Mouse (Mus musculus) gastrocnemius, adult 2 months (tissue): ENCODE results near the gene Nedd4. TPM values are rescaled to one million over a fixed set of nuclear protein-coding genes. Genes with fewer than 3 reads are reported as not detected.
A peak's percentile ranks its signal among the peaks of the same experiment; 100 is the strongest.

Experiments
- DNase-seq: peaks from one replicate; pipeline ENCODE4 v3.0.0; 2022
- H3K27ac ChIP-seq: fragments of 200-600 bp; 2 replicates; pipeline ENCODE4 v1.8.1; 2022; ENCODE audit warnings: mild to moderate bottlenecking
- H3K4me3 ChIP-seq: fragments of 200-600 bp; 2 replicates; pipeline ENCODE4 v1.8.1; 2022; ENCODE audit warnings: mild to moderate bottlenecking, moderate library complexity
- CTCF ChIP-seq: fragments of 200-600 bp; IDR thresholded peaks from 2 replicates; pipeline ENCODE4 v1.8.1; 2022; ENCODE audit warnings: antibody characterized with exemption, mild to moderate bottlenecking, moderate library complexity
- intact Hi-C: fragments of 180-260 bp; cut with DNase I; formaldehyde crosslinking; loops from one replicate; pipeline ENCODE4 v1.15.1; 2025
- long read RNA-seq, 2 experiments: library from polyadenylated mRNA; stranded (forward); transcript quantifications; one replicate each; pipeline ENCODE4 v2.0.0; 2021
- total RNA-seq, 2 experiments: library from RNA; stranded (reverse); gene quantifications; 2 replicates each; pipeline ENCODE4 v1.2.3; 2021

The Nedd4 gene
- total RNA-seq, result 100 to 1,000 TPM; 273 to 325 TPM
- long read RNA-seq, experiment 1, full-length matches to known transcripts, result 260 of 337 reads
- long read RNA-seq, experiment 1, partial matches to known transcripts, result 37 of 337 reads
- long read RNA-seq, experiment 1, other reads (novel, unspliced or antisense), result 40 of 337 reads
- long read RNA-seq, experiment 2, full-length matches to known transcripts, result 197 of 318 reads
- long read RNA-seq, experiment 2, partial matches to known transcripts, result 25 of 318 reads
- long read RNA-seq, experiment 2, other reads (novel, unspliced or antisense), result 96 of 318 reads

DNA sequence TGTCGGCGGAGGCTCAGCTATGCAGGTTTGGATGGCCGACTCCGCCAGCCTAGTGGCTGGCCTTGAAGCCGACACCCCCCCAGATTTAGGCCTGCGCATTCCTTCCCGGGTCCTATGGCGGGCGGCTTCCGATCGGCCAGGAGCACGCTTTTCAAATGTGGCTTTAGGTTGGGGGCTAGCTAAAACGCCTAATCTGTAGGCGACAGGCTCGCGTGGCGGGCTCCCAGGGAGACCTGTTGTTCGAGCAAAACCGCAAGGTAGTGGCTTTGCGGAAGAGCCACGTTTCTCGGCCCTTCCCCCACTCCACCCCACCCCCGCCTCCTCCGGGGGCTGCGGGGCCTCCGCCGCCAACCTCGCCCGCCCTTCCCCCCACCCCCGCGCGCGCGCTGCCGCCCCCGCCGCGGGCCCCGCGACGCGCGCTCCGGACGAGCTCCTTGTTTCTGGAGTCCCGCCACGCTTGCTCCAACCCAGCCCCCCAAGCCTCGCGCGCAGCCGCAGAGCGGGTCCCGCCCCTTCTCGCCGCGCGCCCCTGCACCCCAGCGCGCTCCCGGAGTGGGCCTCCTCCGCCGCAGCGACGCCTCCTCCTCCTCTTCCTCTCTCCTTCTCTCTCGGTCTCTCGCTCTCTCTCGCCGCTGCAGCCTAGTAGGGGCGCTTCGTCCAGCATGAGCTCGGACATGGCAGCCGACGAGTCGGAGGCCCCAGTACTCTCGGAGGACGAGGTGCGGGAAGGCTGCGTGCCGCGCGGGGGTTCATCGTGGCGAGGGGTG lies at the start of gene Nedd4:
Gene Nedd4, plus strand, starts transcription at position 452 of the 767 bp plus-strand sequence.
- TF ChIP-seq CTCF, result 0 out of 2 replicates have a peak, but pooled peaks have one; percentile 8
- peak; percentile 99 for DNase-seq
- Histone ChIP-seq H3K4me3 (peak within 1 kb of the TSS; percentile 95), H3K27ac (peak within 1 kb of the TSS; percentile 100)
- intact Hi-C loops, result loop anchor here (2.0 to 10.0 kb wide), 2 partner anchors 21 to 207 kb away; no protein-coding TSS in a partner anchor

DNA sequence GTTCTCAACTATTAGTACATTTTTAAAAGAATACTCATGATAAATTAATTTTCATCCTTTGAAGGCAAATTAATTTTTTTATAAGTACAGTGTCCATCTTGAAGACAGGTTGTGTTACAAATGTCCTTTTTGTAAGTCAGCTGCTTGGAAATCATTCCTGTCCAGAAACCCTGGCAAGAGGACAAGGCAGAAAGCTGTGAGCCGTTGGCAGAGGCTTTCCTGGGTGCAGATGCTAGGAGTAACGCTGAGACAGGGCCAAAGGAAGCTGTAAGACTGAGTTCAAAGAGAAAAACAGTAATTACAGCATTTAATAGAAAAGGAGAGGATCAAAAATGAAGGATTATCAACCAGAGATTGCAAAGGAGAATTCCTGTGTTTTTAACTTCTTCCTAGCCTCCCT lies 48.3 kb upstream of the Nedd4 start:
- DNase-seq, result peak; percentile 85
- TF ChIP-seq CTCF, result no peak
- Histone ChIP-seq H3K27ac (peak overlapping the region; percentile 86), H3K4me3 (no peak overlapping the region)
- intact Hi-C loops, result no loop called here

DNA sequence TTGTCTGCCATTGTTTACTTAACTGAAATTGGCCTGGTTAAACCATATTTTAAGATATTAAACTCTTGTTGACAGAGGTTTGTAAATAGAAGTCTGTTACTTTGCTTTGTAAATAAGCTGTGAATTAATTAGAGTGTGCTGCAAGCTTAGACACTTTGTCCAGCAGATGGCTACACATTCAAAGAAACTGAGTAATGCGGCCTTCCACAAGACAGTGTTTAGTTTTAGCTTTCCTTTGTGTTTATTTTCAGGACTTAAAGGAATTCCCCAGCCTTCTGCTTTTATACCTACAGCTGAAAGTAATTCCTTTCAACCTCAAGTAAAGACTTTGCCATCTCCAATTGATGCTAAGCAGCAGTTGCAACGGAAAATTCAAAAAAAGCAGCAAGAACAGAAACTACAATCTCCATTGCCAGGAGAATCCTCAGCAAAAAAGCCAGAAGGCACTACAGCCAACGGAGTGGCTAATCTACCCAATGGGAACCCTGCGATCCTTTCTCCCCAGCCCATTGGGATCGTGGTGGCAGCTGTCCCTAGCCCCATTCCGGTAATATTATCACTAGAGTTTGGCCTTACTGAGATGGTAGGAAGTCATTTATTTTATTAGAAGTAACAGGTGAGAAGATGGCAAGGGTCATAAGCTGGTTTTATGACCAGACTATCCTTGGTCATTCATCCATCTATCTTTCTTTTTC lies 47.2 kb upstream of the Nedd4 start:
- intact Hi-C loops, result no loop called here
- peak overlapping the region; percentile 8; the same call in 1 of the 2 replicates for H3K4me3 ChIP-seq
- TF ChIP-seq CTCF, result peak; percentile 54
- DNase-seq, result peak; percentile 59
- H3K27ac ChIP-seq, result peak overlapping the region; percentile 86

DNA sequence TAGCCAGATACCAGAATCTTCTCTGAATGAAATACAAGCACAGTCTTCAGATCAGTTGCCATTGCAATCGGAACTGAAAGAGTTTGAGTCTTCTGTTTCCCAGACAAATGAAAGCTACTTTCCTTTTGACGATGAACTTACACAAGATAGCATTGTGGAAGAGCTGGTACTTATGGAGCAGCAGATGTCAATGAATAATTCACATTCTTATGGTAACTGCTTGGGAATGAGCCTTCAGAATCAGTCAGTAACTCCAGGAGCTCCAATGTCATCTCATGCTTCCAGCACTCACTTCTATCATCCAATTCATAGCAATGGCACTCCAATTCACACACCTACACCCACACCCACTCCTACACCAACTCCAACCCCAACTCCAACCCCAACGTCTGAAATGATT lies 44.1 kb upstream of the Nedd4 start:
- Histone ChIP-seq H3K4me3 (no peak overlapping the region), H3K27ac (no peak overlapping the region)
- DNase-seq, result no peak
- intact Hi-C loops, result no loop called here
- TF ChIP-seq CTCF, result no peak

DNA sequence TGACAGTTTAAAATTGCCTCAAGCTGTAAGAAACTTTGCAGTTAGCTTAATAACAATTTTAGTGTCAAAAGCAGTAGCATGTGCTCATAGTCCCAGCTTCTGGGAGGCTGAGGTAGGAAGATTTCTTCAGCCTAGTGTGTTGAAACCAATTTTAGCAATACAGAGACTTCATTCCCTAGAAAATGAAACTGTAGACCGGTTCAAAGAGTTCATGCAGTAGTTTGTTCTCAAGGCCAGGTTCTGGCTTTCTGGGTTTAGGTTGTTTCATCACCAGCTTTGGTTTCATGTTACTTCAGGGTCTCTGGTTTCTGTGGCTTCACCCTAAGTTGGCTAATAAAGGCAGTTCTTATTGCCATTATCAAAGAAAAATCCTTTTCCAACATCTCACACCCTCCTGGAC lies 38.5 kb upstream of the Nedd4 start:
- intact Hi-C loops, result no loop called here
- TF ChIP-seq CTCF, result no peak
- no peak overlapping the region for H3K4me3 ChIP-seq
- no peak overlapping the region for H3K27ac ChIP-seq
- DNase-seq, result no peak

DNA sequence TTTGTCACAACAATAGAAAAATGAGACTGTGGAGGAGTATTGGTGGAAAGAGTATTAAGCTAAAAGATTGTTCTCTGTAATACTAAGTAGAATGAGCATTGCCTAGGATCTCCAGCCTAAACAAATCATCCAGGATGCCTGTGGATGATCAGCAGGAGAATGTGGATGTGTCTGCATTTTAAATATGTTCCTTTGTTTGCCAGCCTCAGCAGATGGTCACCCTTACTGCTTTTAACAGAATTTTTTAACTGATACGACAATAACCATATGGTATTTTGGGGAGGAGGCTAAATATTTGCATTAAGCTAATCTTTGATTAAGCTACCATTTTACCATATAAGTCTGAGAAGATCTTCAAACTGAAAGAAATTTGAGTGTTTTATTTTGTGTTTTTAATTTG lies 34.5 kb upstream of the Nedd4 start:
- intact Hi-C loops, result no loop called here

DNA sequence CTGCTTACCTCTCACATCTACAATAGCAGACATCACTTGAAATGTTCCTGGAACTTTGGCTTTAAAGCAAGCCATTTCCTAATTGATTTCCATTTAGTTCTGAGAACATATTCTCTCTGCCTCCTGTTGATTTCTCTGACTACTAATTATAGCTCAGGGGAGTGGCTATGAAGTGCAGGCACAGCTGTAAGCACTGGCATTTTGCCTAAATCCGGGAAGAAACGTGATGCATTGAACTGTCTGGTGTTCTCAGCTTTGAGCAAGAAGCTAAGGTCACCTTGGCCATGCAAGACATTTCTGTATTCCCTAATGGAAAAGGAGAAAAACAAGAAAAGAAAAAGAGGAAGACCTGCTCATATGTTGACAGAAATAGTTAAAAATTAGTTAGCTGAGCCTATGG lies 33.6 kb upstream of the Nedd4 start:
- no peak overlapping the region for H3K4me3 ChIP-seq
- DNase-seq, result peak; percentile 61
- no peak for TF ChIP-seq CTCF
- intact Hi-C loops, result no loop called here
- H3K27ac ChIP-seq, result peak overlapping the region; percentile 84

More for the DNA sequence above, 34.5 kb upstream of the Nedd4 start:
- DNase-seq, result no peak
- Histone ChIP-seq H3K27ac (peak overlapping the region; percentile 84), H3K4me3 (no peak overlapping the region)
- TF ChIP-seq CTCF, result no peak

DNA sequence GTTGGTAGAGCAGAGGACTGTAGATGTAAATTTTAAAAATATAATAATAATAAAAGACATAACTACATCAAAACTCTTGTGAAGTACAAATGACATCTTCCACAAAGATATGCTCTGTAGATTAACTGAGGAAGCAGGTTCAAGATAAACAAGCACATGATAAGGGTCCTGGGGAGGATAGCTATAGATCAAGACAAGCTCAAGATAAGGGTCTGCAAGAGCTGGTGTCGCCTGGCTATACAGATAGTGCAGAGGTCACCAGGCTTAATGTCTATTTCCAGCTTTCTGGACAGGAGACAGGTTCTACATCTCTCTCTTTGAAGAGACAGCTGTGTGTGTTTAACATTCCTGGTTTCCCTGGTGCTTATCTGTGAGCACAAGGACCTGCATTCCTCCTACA lies 29.9 kb upstream of the Nedd4 start:
- no peak for DNase-seq
- intact Hi-C loops, result no loop called here
- Histone ChIP-seq H3K4me3 (no peak overlapping the region), H3K27ac (no peak overlapping the region)
- TF ChIP-seq CTCF, result no peak

DNA sequence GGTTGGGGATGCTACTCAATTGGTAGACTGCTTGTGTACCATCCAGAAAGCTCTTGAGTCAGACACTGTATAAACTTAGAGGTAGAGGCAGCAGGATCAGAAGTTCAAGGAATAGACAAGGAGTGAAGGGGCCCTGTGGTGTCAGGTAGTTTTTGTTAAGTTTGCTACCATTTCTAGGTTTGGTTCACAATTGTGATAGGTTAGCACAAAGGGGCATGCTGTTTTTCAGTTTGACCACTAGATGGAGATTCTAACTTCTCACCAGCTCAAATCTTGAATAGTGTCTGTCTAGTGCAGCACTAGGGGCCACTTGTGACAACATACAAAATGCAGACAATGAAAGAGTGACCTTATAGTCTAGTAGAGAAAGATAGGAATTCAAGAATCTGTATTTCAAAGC lies 27.0 kb upstream of the Nedd4 start:
- no peak for DNase-seq
- no peak overlapping the region for H3K4me3 ChIP-seq
- TF ChIP-seq CTCF, result peak; percentile 87
- H3K27ac ChIP-seq, result peak overlapping the region; percentile 35; the same call in 1 of the 2 replicates
- intact Hi-C loops, result loop anchor here (1.0 kb wide), 1 partner anchor 37 kb away; no protein-coding TSS in a partner anchor

DNA sequence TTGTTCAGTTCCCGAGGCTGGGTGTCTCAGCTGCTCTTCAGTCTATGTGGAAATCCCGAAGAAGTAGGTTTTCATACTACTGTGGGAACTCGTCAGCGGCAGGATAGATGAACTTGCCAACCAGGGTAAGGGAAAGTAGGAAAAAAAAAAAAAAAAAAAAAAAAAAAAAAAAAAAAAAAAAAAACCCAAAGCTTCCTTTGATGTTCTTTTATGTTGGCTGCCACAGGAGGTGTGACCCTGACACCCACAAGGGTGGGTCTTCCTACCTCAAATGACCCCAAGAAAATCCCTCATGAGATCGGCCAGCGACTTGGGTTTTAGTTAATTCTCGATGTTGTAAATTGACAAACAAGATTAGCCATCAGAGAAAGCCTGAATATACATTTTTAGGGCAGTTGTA lies 25.6 kb upstream of the Nedd4 start:
- H3K4me3 ChIP-seq, result no peak overlapping the region
- no peak for TF ChIP-seq CTCF
- no peak overlapping the region for H3K27ac ChIP-seq
- intact Hi-C loops, result no loop called here
- DNase-seq, result no peak

DNA sequence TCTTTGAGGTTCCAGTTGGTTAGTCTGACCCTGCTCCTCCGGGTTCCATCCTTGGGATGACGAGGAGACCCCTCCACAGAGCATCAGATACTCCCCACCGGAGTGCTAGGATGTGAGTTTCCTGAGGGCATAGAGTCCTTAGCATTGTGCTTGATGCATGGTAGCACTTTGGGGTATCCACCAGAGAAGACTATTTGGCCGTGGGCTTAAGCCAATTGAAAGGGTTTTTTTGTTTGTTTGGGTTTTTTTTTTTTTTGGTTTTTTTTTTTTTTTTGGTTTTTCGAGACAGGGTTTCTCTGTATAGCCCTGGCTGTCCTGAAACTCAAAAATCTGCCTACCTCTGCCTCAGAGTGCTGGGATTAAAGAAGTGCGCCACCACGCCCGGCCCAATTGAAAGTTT lies 24.9 kb upstream of the Nedd4 start:
- no peak for TF ChIP-seq CTCF
- H3K27ac ChIP-seq, result no peak overlapping the region
- no peak for DNase-seq
- H3K4me3 ChIP-seq, result no peak overlapping the region
- intact Hi-C loops, result no loop called here

DNA sequence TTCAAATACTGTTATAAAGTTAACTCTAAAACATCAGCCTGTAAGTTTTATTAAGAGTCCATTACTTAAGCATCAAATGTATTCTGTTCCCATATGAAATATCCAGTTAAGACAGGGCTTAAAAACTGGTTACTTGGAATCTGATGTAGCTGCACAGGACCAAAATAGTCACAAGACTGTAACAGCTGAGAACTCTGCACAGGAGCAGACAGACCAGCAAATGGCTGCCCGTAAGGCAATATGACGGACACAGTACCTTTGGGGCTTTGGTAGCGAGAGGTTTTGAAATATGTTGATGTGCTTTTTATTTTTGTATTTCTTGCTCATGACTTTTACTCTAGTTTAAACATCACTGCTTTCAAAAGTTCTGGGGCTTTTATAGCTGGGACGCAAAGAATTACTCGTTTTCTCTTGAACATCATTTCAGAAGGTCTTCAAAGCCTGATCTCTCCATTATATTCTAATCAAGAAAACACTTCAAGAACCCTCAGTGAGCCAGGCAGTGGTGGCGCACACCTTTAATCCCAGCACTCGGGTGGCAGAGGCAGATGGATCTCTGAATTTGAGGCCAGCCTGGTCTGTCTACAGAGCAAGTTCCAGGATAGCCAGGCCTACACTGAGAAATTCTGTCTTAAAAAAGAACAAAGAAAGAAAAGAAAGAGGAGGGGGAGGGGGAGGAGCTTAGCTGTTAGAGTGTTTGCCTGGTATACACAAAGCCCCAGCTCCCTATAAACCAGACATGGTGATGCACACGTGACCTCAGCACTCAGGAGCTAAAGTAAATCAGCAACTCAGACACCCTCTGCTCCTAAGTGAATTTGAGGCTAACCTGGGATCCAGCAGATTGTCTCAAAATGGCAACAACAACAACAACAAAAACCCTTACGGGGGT lies 22.9 kb upstream of the Nedd4 start:
- peak; percentile 41 for DNase-seq
- H3K27ac ChIP-seq, result peak overlapping the region; percentile 98
- no peak for TF ChIP-seq CTCF
- peak overlapping the region; percentile 68 for H3K4me3 ChIP-seq
- intact Hi-C loops, result no loop called here
